In genomic region chr10:75465781-75466550, GRCm38 (mm10) we compare ENCODE assay signal across 9 mouse cellular contexts. TPM values are rescaled to one million over a fixed set of nuclear protein-coding genes. Genes with fewer than 3 reads are reported as not detected.
DNase-seq lines count a peak whose midpoint lies in the region; ATAC-seq and TF ChIP-seq lines count a peak whose summit lies in the region.
"Had no signal": no experiment of that assay in that cellular context is flagged by ENCODE, and none has a peak within 500 bp of the region (broad histone marks: within the 10 kb centered on the region; RNA-seq: fewer than 3 reads in every experiment).

No protein-coding gene starts in this region.

- H3ac ChIP-seq in C2C12 (ENCODE audit: control insufficient read depth, insufficient read length, low read depth): no peak overlapping the region

- no peak overlapping the region for H3K4me3 ChIP-seq in C2C12 (ENCODE audit: insufficient read depth, poor library complexity, severe bottlenecking)

- DNase-seq in frontal cortex, postnatal 10 days (ENCODE audit: low spot score in 2 of 2): no peak
- DNase-seq in gonadal fat pad, adult 2 months (ENCODE audit: low read depth): peak; percentile 62
- peak; percentile 53 to 70 for DNase-seq in lung, adult 18-20 months
- DNase-seq in c-Kit-positive CD71-positive TER-119-positive erythroid progenitor cells, embryonic 14.5 days (ENCODE audit: low spot score): no peak
- no peak for DNase-seq in spleen, adult 18-20 months
- DNase-seq in frontal cortex, postnatal 14 days (ENCODE audit: low spot score in 2 of 2): no peak
- DNase-seq: adrenal gland, postnatal 36 days had no signal

- H3K79me3 ChIP-seq in C2C12 (ENCODE audit: low read depth): no peaks in the 10 kb centered on the region

- peak; percentile 67 for ATAC-seq in frontal cortex, adult (ENCODE audit: low TSS enrichment)

- no peak for TF ChIP-seq CTCF in C2C12 (IDR thresholded peaks at IDR 0.05; ENCODE audit: control insufficient read depth, insufficient read depth, insufficient read length)

- no peaks in the 10 kb centered on the region for H3K79me2 ChIP-seq in C2C12 (ENCODE audit: control insufficient read depth, insufficient read depth)

- H3K27me3 ChIP-seq in C2C12 (ENCODE audit: control insufficient read depth, insufficient read depth, insufficient read length): no peaks in the 10 kb centered on the region

- H3K36me3 ChIP-seq in C2C12 (ENCODE audit: control insufficient read depth, insufficient read depth): no peaks in the 10 kb centered on the region

TF ChIP-seq in C2C12, 6 proteins besides CTCF, POLR2A, EP300 and RAD21:
- no peak for TF ChIP-seq MYOG (IDR thresholded peaks at IDR 0.05; ENCODE audit: control insufficient read depth, extremely low read depth, insufficient read length)
- TF ChIP-seq MAX (IDR thresholded peaks at IDR 0.05): no peak
- TF ChIP-seq USF1 (IDR thresholded peaks at IDR 0.05; ENCODE audit: low read depth): no peak
- TF ChIP-seq CEBPB (IDR thresholded peaks at IDR 0.05; ENCODE audit: low read depth): no peak
- peak; percentile 71 for TF ChIP-seq MYOD1 (IDR thresholded peaks at IDR 0.05; ENCODE audit: control insufficient read depth, insufficient read length, low read depth)
- no peak for TF ChIP-seq FOSL1 (IDR thresholded peaks at IDR 0.05; ENCODE audit: insufficient read depth, low read length, poor library complexity, severe bottlenecking)

RNA-seq across cellular contexts. Expression of gene Snrpd3, which starts 51.4 kb away (rescaled TPM):
- 358 TPM for polyA plus RNA-seq in C2C12 (2012; fragmentation: generic; extraction: Trizol)
- 12.8 and 23.1 TPM in 2 replicates for polyA plus RNA-seq in gonadal fat pad, adult 2 months (2012; rRNA removed)

RNA-seq across cellular contexts. Expression of gene Gucd1, which starts 51.8 kb away (rescaled TPM):
- 15.7 TPM for polyA plus RNA-seq in C2C12 (2012; fragmentation: generic; extraction: Trizol)
- 47.6 and 51.9 TPM in 2 replicates for polyA plus RNA-seq in gonadal fat pad, adult 2 months (2012; rRNA removed)

Comparison
In these comparisons a context has a peak if more than half of its experiments do, and no peak if none do; other contexts are left out.
1. DNase-seq: peak in gonadal fat pad, adult 2 months (single experiment) and lung, adult 18-20 months (2 of 2); none in frontal cortex, postnatal 10 days (0 of 2), c-Kit-positive CD71-positive TER-119-positive erythroid progenitor cells, embryonic 14.5 days (single experiment), spleen, adult 18-20 months (0 of 2) and frontal cortex, postnatal 14 days (0 of 2).
2. RNA of gene Snrpd3, which starts 51.4 kb away (polyA plus RNA-seq): 358 TPM in C2C12 (single experiment); 12.8 to 23.1 TPM in gonadal fat pad, adult 2 months; every median in the first group is over 10 times any median in the second.